Comparison of ENCODE assay signal across 15 mouse cellular contexts in genomic region chr6:145343457-145343856, GRCm38 (mm10).
"Had no signal": no experiment of that assay in that cellular context is flagged by ENCODE, and none has a peak within 500 bp of the region (broad histone marks: within the 10 kb centered on the region; RNA-seq: fewer than 3 reads in every experiment).

No protein-coding gene starts in this region.

- H3K36me3 ChIP-seq: limb, embryonic 13.5 days; liver, embryonic 15.5 days; midbrain, embryonic 10.5 days; neural tube, embryonic 13.5 days; stomach, embryonic 15.5 days had no signal

- H3K4me2 ChIP-seq: limb, embryonic 13.5 days; liver, embryonic 15.5 days; lung, embryonic 14.5 days; neural tube, embryonic 13.5 days; stomach, embryonic 15.5 days had no signal

- H3K4me1 ChIP-seq: limb, embryonic 13.5 days had no signal

- H3K4me3 ChIP-seq: layer of hippocampus, adult 2 months; limb, embryonic 13.5 days; liver, embryonic 15.5 days; midbrain, embryonic 10.5 days; myocyte; neural tube, embryonic 13.5 days; stomach, embryonic 15.5 days had no signal

- H3K9me3 ChIP-seq: limb, embryonic 13.5 days; liver, embryonic 15.5 days; midbrain, embryonic 10.5 days; neural tube, embryonic 13.5 days; stomach, embryonic 15.5 days had no signal

- DNase-seq: kidney, adult 18-20 months; kidney, postnatal 10 days; left cerebral cortex, postnatal 4 days; lung, embryonic 14.5 days; lung, postnatal 10 days; lung, postnatal 4 days; midbrain, embryonic 14.5 days; right cerebral cortex, postnatal 14 days had no signal

- H3K27me3 ChIP-seq: stomach, embryonic 15.5 days had no signal

- H3K27ac ChIP-seq: layer of hippocampus, adult 2 months; limb, embryonic 13.5 days; liver, embryonic 15.5 days; midbrain, embryonic 10.5 days; neural tube, embryonic 13.5 days; stomach, embryonic 15.5 days had no signal

- H3K9ac ChIP-seq: limb, embryonic 13.5 days; liver, embryonic 15.5 days; lung, embryonic 14.5 days; neural tube, embryonic 13.5 days; stomach, embryonic 15.5 days had no signal
